Mouse (Mus musculus) adipocyte (in vitro differentiated cells): Measurements from ENCODE around the gene Gm10181.
"Not testable (repeated sequence)": the region's sequence is repeated elsewhere in the genome, so short reads cannot be mapped to it uniquely, and the experiment has no call there.

Source experiments
- DNase-seq: peaks from one replicate; pipeline ENCODE4 v3.0.0-alpha.2; 2016; ENCODE audit warnings: low spot score

The Gm10181 gene

GRCm38 (mm10) chr9:25089122-25089521 is at the start of gene Gm10181:
Gm10181 (plus strand) TSS chr9:25089422.
- DNase-seq = no peak

- peak; percentile 74 for DNase-seq
Observed at GRCm38 (mm10) chr9:25041665-25042064, 47.6 kb upstream of the Gm10181 start.

- no peak for DNase-seq
Observed at GRCm38 (mm10) chr9:25042162-25043111, 46.8 kb upstream of the Gm10181 start.

- no peak for DNase-seq
Observed at GRCm38 (mm10) chr9:25044325-25044724, 44.9 kb upstream of the Gm10181 start.

- no peak for DNase-seq
Observed at GRCm38 (mm10) chr9:25048289-25048688, 40.9 kb upstream of the Gm10181 start.

- no peak for DNase-seq
Observed at GRCm38 (mm10) chr9:25048940-25049339, 40.3 kb upstream of the Gm10181 start.

- no peak for DNase-seq
Observed at GRCm38 (mm10) chr9:25051901-25052300, 37.3 kb upstream of the Gm10181 start.

- no peak for DNase-seq
Observed at GRCm38 (mm10) chr9:25055650-25056376, 33.4 kb upstream of the Gm10181 start.

GRCm38 (mm10) chr9:25058726-25059125 is 30.5 kb upstream of the Gm10181 start:
- no peak for DNase-seq

GRCm38 (mm10) chr9:25072666-25073065 is 16.6 kb upstream of the Gm10181 start:
- DNase-seq = no peak

GRCm38 (mm10) chr9:25075977-25076376 is 13.2 kb upstream of the Gm10181 start:
- peak; percentile 28 for DNase-seq

- no peak for DNase-seq
Observed at GRCm38 (mm10) chr9:25076505-25076904, 12.7 kb upstream of the Gm10181 start.

- DNase-seq = no peak
Observed at GRCm38 (mm10) chr9:25090853-25091252, 1.6 kb downstream of the Gm10181 start.

- DNase-seq = no peak
Observed at GRCm38 (mm10) chr9:25102881-25103280, 13.7 kb downstream of the Gm10181 start.

GRCm38 (mm10) chr9:25104638-25105037 is 15.4 kb downstream of the Gm10181 start:
- peak; percentile 64 for DNase-seq

- DNase-seq = not testable (repeated sequence)
Observed at GRCm38 (mm10) chr9:25123590-25123989, 34.4 kb downstream of the Gm10181 start.

GRCm38 (mm10) chr9:25124048-25124447 is 34.8 kb downstream of the Gm10181 start:
- no peak for DNase-seq

GRCm38 (mm10) chr9:25132253-25132652 is 43.0 kb downstream of the Gm10181 start:
- no peak for DNase-seq

GRCm38 (mm10) chr9:25132920-25133319 is 43.7 kb downstream of the Gm10181 start:
- no peak for DNase-seq

GRCm38 (mm10) chr9:25138900-25139299 is 49.7 kb downstream of the Gm10181 start:
- DNase-seq = no peak
